Mouse (Mus musculus) spleen, adult 18-20 months (tissue): ENCODE results near the gene Prl2c2.
"Not testable (repeated sequence)": the region's sequence is repeated elsewhere in the genome, so short reads cannot be mapped to it uniquely, and the experiment has no call there.

Experiments used
- DNase-seq, 2 experiments: peaks; one replicate each; pipeline ENCODE4 v3.0.0; 2022; ENCODE audit warnings: mixed read lengths in 2 of 2

Gene Prl2c2

DNA sequence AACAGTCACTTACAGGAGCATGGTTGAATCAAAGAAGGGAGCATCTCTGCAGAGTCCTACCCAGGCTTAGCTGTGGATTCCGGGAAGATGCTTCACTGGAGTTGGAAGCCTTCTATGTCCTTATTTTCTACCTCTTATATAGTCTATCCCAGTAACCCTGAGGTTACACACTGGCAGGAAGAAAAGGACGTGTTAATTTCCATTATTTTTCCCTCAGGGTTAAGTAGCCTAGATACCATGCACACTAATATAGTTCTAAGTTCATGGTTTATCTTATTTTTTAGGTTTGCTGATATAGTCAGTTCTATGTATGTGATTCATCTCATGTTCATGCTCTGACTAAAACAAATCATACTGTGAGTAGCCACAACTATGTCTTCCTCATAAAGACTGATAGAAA is at the start of gene Prl2c2:
Prl2c2 (minus strand) TSS at position 101 of the 400 bp plus-strand sequence.
- not testable (repeated sequence) for DNase-seq

DNA sequence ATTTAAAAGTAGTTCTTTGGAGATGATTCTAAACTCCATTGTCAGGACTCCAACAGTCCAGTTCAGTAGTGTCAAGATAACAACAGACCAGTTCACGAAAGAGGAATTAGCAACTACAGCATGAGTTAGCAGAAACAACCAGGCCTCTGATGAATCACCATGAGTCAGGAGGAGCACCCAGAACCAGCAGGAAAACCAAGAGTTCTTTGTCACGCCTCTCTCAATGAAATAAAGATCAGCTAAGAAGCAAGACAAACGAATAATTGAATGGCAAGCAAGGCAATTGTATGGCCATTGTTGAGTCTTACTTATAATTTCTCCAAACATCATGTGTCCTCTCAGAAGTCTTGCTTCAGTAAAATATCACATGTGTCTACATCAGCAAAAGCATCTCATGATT is 20.7 kb upstream of the Prl2c2 start:
- DNase-seq: not testable (repeated sequence)

DNA sequence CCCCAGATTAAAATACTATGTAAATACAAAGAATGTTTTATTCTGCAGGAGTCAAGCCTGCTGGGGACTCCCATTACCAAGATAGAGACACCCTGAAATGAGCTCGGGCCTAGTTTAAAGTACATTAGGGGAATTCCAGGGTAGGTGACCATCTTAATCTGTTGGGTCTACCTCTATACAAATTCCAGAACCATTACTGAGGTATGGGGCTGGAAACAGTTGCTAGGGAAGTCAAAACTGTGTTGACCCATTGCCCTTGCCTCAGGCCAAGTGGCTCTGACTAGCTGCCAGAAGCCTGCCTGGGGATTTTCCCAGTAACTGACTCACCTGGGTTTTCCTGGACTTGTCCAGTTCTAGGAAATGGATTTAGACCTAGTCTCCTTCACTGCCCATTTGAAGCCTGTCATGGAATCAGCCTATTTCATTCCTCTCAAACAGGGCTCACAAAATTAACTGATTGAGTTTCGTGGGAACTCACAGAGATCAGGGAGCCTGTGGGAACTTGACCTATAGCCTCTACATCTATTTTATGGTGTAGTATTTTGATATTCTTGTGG is 8.9 kb upstream of the Prl2c2 start:
- not testable (repeated sequence) for DNase-seq
